Mouse (Mus musculus) kidney, embryonic 15.5 days (tissue): ENCODE results near the gene Sult6b2. TPM values are rescaled to one million over a fixed set of nuclear protein-coding genes. Genes with fewer than 3 reads are reported as not detected.

Experiments used
- ATAC-seq: fragments of 200-750 bp; cut with Nextera tagmentation; replicated peaks from 2 replicates; pipeline ENCODE4 v1.8.0; 2017; ENCODE audit warnings: moderate TSS enrichment; ENCODE audit not compliant: low FRiP score
- H3K27ac ChIP-seq: fragments of 300-500 bp; sonication (generic); 2 replicates; pipeline ENCODE4 v1.5.1; 2015; ENCODE audit warnings: mild to moderate bottlenecking, inconsistent platforms
- H3K27me3 ChIP-seq: fragments of 300-500 bp; sonication (generic); 2 replicates; pipeline ENCODE4 v1.6.1; 2015; ENCODE audit warnings: inconsistent platforms
- H3K36me3 ChIP-seq: fragments of 300-500 bp; sonication (generic); 2 replicates; pipeline ENCODE4 v1.6.1; 2015; ENCODE audit warnings: inconsistent platforms
- H3K4me1 ChIP-seq: fragments of 300-500 bp; sonication (generic); 2 replicates; pipeline ENCODE4 v1.6.1; 2015; ENCODE audit warnings: inconsistent platforms
- H3K4me2 ChIP-seq: fragments of 300-500 bp; sonication (generic); 2 replicates; pipeline ENCODE4 v1.6.1; 2015; ENCODE audit warnings: moderate library complexity, mild to moderate bottlenecking, inconsistent platforms
- H3K4me3 ChIP-seq: fragments of 300-500 bp; sonication (generic); replicated peaks from 2 replicates; pipeline ENCODE4 v1.5.1; 2015; ENCODE audit warnings: mild to moderate bottlenecking, inconsistent platforms
- H3K9ac ChIP-seq: fragments of 300-500 bp; sonication (generic); 2 replicates; pipeline ENCODE4 v1.6.1; 2015; ENCODE audit warnings: mild to moderate bottlenecking, inconsistent platforms
- H3K9me3 ChIP-seq: fragments of 300-500 bp; sonication (generic); replicated peaks from 2 replicates; pipeline ENCODE4 v1.6.1; 2016; ENCODE audit warnings: inconsistent platforms
- WGBS: fragments of 180-500 bp; shearing (Covaris S2); methylation state at CpG from one replicate; pipeline ENCODE4 v1.1.7; 2015; ENCODE audit warnings: mixed read lengths; 5-methylcytosine and 5-hydroxymethylcytosine counted together
- polyA plus RNA-seq: library from polyadenylated mRNA; unstranded; fragments of >200 nt; fragmentation: Nextera tagmentation; extraction: Ambion mirVana; gene quantifications from 2 replicates; pipeline ENCODE4 v1.2.1, GENCODE M21; 2015

Sult6b2 gene
- polyA plus RNA-seq, 1 experiment from 2014 or later = not detected

DNA sequence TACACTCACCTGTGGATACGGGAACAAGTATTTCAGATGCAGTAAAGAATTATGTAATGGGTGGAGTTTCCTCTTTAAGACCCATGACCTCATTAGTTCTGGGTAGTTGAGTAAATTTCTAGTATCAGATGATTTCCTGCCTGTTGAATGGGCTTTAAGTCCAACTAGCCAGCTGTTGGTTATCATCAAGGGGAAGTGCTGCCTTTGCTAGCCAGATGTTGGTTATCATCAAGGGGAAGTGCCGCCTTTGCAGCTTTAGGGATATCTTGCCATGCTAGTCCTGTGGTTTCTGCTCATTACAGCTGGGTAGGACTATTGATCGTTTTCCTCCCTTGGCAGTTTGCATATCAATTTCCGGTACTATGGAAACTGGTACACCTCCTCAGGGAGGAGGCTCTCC, 2.0 kb upstream of the Sult6b2 start:
- Histone ChIP-seq H3K9ac (no peak overlapping the region), H3K27ac (no peak overlapping the region), H3K9me3 (no peaks in the 10 kb centered on the region), H3K4me2 (no peak overlapping the region), H3K4me1 (peaks cover 14% of the 10 kb centered on the region), H3K36me3 (no peaks in the 10 kb centered on the region), H3K4me3 (no peak overlapping the region), H3K27me3 (no peaks in the 10 kb centered on the region)
- 66% methylated on average over 4 of the region's 4 CpGs for WGBS
- no peak for ATAC-seq

DNA sequence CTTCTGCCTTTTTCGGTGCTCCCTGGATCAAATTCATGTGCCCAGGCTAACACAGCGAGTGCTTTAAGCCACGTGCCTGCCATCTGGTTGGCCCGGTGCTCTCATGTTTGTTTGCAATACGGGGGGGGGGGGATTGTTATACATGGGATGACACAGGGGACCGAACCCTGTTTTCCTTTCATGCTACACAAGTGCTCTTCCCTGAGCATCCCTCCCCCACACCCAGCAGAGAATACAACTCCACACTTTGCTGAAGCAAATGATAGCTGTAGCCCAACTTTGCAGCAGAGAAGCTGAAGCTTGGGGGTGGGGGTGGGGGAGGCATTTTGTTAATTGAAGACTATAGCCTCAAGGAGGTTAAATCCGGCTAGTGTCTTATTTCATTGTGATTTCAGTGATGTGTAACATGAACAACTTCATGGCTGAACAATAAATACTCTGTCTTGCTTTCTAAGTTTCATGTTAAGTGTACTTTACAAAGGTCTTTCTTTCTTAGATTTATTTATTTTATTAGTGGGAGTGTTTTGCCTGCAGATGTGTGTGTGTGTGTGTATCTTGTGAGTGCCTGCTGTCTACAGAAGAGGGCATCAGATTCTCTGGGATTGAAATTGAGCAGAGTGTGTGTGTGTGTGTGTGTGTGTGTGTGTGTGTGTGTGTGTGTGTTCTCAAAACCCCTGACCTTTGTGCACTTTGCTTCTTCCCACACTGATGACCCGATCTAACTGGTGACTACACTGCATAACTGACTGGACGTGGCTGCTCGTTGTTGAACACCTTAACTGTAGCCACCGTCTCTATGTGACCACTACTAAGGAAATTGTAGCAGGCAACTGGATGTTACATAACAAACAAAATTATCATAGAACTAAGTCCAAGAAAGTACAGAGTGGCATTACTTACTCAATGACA, 1.4 kb downstream of the Sult6b2 start:
- WGBS = 22% methylated on average over 11 of the region's 11 CpGs
- no peak overlapping the region for H3K9ac ChIP-seq
- no peaks in the 10 kb centered on the region for H3K27me3 ChIP-seq
- ATAC-seq = peak; percentile 86
- no peak overlapping the region for H3K4me2 ChIP-seq
- H3K4me3 ChIP-seq = no peak overlapping the region
- no peaks in the 10 kb centered on the region for H3K9me3 ChIP-seq
- H3K4me1 ChIP-seq = peaks cover 14% of the 10 kb centered on the region
- no peaks in the 10 kb centered on the region for H3K36me3 ChIP-seq
- H3K27ac ChIP-seq = peak overlapping the region; percentile 58; the same call in 1 of the 2 replicates

DNA sequence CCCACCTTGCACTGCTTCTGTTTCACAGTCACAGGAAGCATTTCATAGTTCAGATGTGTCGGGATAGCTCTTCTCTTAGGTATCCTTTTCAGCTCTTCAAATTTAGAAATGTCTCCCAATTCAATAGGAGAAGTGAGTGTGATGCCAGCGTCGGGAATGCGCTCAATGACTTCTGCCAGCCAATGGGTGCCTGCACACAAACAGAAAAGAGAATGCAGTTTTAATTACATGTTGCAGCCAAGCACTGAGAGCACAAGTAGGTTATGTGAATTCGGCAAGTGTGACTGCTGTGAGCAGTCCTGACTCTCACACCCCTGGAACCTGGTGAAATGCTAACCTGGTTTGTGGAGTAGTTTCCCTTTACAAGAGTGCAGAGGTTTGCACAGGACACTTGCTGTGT, 2.6 kb downstream of the Sult6b2 start:
- Histone ChIP-seq H3K9ac (no peak overlapping the region), H3K9me3 (no peaks in the 10 kb centered on the region), H3K27me3 (no peaks in the 10 kb centered on the region), H3K4me2 (no peak overlapping the region), H3K4me3 (no peak overlapping the region), H3K36me3 (no peaks in the 10 kb centered on the region), H3K4me1 (peaks cover 14% of the 10 kb centered on the region), H3K27ac (peak overlapping the region; percentile 58)
- 73% methylated on average over 5 of the region's 5 CpGs for WGBS
- no peak for ATAC-seq

DNA sequence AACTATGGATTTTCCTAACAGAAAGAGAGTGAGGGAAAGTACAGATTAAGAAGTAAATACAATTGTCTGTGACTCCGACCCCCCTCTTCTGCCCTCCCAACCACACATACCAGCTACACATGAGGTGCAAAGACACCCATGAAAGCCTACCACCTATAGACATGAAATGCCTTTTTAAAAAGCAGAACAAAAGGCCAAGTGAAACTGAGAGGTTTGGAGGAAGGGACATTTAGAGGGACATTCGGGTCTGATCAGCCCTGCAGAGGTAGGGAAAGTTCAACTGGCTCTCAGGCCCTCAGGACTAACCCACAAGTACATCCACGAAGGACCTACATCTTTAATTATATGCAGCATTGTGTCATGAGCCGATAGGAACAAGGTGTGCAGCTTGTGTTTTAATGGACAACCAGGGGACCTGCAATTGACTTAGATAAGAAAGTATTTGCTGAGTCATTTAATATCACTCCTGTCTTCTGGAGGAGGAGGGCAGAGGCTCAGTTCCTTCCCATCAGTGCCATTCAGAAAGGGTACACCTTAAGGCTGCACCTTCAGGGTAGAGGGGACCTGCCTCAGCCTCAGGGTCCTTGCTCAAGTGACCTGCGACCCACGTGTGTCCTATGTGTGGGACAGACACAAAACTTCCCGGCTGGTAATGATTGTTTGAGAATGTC, 4.5 kb downstream of the Sult6b2 start:
- no peaks in the 10 kb centered on the region for H3K36me3 ChIP-seq
- H3K4me3 ChIP-seq = no peak overlapping the region
- WGBS = 73% methylated on average over 7 of the region's 7 CpGs
- no peak for ATAC-seq
- H3K9ac ChIP-seq = no peak overlapping the region
- H3K9me3 ChIP-seq = no peaks in the 10 kb centered on the region
- H3K4me2 ChIP-seq = no peak overlapping the region
- no peak overlapping the region for H3K27ac ChIP-seq
- peaks cover 14% of the 10 kb centered on the region for H3K4me1 ChIP-seq
- H3K27me3 ChIP-seq = 0 out of 2 replicates have a peak, but pooled peaks cover 3% of the 10 kb centered on the region

DNA sequence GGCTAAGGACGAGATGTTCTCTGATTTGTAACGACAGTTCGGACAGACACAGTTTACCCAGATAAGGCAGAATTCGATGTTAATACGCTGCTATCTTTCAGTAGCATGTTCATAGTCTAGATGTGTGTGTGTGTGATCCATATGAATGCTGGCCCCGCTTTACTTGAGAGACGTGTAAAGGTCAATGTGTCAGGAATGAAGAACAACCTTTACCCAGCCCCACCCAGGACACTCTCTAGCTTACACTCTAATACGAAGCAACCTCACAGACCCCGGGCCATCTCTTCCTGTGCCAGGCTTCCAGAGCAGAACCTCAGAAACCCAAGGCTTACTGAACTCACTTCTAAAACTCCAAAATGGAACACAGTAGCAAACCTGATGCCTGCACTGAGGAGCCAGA, 5.5 kb downstream of the Sult6b2 start:
- H3K9me3 ChIP-seq = no peaks in the 10 kb centered on the region
- 84% methylated on average over 9 of the region's 9 CpGs for WGBS
- ATAC-seq = no peak
- H3K4me3 ChIP-seq = no peak overlapping the region
- no peak overlapping the region for H3K27ac ChIP-seq
- peaks cover 14% of the 10 kb centered on the region for H3K4me1 ChIP-seq
- no peaks in the 10 kb centered on the region for H3K36me3 ChIP-seq
- 0 out of 2 replicates have a peak, but pooled peaks cover 3% of the 10 kb centered on the region for H3K27me3 ChIP-seq
- H3K4me2 ChIP-seq = no peak overlapping the region
- no peak overlapping the region for H3K9ac ChIP-seq

DNA sequence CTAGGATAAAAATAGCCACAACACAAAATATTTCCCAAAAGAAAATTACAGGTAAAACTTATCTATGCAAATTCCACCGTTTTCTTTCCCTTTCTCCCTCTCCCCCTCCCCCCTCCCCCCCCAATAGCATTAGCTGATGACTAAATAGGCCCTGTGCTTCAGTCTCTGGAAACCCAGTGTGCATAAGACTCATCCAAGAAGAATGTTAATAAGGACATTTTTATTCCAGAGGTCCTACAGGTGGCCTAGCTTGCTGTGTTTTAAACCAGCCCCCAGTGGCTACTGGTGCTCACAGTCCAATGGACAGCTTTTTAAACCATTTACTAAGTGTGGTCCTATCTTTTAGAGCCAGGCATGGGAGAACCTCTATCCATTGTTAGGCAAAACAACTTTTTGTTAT, 6.3 kb downstream of the Sult6b2 start:
- 81% methylated on average over 1 of the region's 1 CpGs for WGBS
- ATAC-seq = no peak
- H3K36me3 ChIP-seq = no peaks in the 10 kb centered on the region
- H3K27ac ChIP-seq = no peak overlapping the region
- H3K9me3 ChIP-seq = no peaks in the 10 kb centered on the region
- no peak overlapping the region for H3K4me3 ChIP-seq
- peaks cover 14% of the 10 kb centered on the region for H3K4me1 ChIP-seq
- H3K27me3 ChIP-seq = 0 out of 2 replicates have a peak, but pooled peaks cover 5% of the 10 kb centered on the region
- H3K4me2 ChIP-seq = no peak overlapping the region
- H3K9ac ChIP-seq = no peak overlapping the region

DNA sequence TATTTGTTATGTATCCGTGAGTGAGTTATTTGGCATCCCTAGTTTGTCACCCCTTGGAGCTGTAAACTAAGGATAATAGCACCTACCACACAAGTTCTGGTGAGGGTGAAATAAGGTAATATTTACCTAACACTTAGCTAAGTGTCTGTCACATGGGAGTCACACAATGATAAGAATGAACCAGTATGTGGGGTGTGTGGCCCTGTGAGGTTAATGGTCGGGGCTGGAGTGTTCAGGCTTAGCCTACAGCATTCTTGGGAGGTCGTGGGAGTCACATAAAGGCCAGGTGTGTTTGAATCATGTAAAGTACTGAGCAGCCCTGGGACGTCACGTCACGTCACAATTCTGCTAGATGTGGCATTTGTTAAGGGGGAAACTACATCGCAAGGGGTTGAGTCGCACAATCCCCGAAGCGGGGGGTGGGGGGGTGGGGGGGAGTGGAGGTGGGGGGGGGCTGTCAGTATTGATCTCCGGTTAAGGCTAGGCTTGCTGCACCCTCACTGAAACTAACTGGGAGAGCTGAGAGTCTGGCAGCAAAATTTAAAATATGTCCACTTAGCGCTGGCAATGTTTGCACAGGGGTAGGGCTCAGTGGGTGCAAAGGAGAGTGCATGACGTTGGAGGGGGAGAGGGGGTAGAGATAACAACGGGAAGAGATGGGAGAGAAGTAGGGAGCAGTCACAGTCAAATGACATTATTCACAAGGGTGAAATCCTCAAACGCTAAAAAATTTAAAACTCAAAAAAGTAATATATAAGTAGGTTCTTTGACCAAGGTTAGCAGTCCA, 8.5 kb downstream of the Sult6b2 start:
- H3K9ac ChIP-seq = no peak overlapping the region
- no peak overlapping the region for H3K27ac ChIP-seq
- H3K36me3 ChIP-seq = no peaks in the 10 kb centered on the region
- 0 out of 2 replicates have a peak, but pooled peaks cover 5% of the 10 kb centered on the region for H3K4me1 ChIP-seq
- H3K27me3 ChIP-seq = 0 out of 2 replicates have a peak, but pooled peaks cover 5% of the 10 kb centered on the region
- no peaks in the 10 kb centered on the region for H3K9me3 ChIP-seq
- WGBS = 70% methylated on average over 15 of the region's 15 CpGs
- no peak overlapping the region for H3K4me2 ChIP-seq
- H3K4me3 ChIP-seq = no peak overlapping the region
- ATAC-seq = no peak

DNA sequence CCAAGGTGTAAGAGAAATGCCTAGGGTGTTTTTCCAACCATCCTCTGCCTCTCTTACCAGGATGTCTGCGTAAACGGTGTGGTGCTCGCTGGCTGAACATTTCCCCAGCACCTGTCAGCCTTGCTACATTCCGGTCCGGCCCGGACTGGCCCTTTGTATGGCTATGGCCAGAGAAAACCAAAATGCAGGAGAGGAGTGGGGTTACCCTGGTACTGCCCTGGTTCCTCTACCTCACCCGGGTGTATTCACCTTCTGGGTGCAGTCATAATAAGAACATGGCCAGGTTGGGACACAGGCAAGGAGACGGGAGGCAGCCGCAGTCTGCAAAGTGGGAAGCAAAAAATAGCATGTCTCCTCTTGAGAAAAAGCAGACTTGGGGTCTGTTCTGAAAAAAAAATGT, 9.2 kb downstream of the Sult6b2 start:
- no peak overlapping the region for H3K27ac ChIP-seq
- no peaks in the 10 kb centered on the region for H3K36me3 ChIP-seq
- H3K9me3 ChIP-seq = no peaks in the 10 kb centered on the region
- H3K4me1 ChIP-seq = 0 out of 2 replicates have a peak, but pooled peaks cover 5% of the 10 kb centered on the region
- H3K9ac ChIP-seq = no peak overlapping the region
- WGBS = 90% methylated on average over 9 of the region's 9 CpGs
- H3K27me3 ChIP-seq = 0 out of 2 replicates have a peak, but pooled peaks cover 5% of the 10 kb centered on the region
- no peak overlapping the region for H3K4me3 ChIP-seq
- ATAC-seq = no peak
- no peak overlapping the region for H3K4me2 ChIP-seq

DNA sequence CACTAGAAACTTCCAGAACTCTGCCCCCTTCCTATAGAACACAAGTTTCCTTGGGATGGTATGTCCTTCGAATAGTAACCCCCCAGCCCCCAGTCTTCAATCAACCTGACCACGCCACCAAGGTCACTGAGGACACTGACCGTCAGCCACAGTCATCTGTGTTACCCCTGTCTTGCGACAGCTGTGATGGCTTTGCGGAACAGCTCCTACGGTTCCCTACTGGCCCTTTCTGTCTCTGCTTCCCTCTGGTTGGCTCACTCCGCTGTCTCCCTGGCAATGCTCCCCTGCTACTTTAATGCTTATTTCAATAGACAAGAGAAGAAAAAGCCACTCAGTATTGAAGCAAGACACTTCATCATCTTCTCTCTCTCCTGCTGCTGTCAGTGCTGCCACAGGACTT, 10.8 kb downstream of the Sult6b2 start:
- 41% methylated on average over 7 of the region's 7 CpGs for WGBS
- no peak overlapping the region for H3K4me3 ChIP-seq
- no peak overlapping the region for H3K9ac ChIP-seq
- H3K4me2 ChIP-seq = no peak overlapping the region
- 0 out of 2 replicates have a peak, but pooled peaks cover 5% of the 10 kb centered on the region for H3K27me3 ChIP-seq
- no peak for ATAC-seq
- H3K36me3 ChIP-seq = no peaks in the 10 kb centered on the region
- no peak overlapping the region for H3K27ac ChIP-seq
- H3K4me1 ChIP-seq = 0 out of 2 replicates have a peak, but pooled peaks cover 5% of the 10 kb centered on the region
- no peaks in the 10 kb centered on the region for H3K9me3 ChIP-seq

DNA sequence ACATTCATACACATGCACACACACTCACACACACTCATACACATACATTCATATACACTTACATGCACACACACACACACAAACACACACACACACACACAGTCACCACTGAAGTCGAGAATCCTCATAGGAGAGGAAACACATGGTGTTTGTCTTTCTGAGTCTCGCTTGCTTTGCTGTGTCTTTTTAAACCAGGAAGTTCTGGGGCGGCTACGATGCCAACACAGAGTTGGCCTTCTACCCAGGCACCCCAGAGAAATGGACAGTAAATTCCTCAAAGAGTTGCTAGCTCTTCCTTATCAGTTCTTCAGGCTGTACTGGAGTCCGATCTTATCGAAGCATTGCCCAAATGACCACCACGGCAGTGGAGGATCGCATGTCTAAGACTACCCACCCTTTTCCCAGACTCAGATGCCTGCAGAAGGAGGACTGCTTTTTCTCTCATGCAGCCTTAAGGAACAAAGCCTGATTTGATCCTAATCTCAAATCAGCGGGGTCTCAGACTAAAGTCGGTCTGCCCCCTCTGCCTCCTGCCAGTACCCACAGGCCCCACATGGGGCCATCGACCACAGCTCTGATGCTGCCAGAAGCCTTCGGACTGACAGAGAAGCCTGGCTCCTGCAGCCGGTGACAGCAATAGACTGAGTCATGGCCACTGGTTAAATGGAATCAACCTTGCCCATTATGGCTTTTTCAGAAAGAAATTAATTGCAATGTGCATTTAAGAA, 11.9 kb downstream of the Sult6b2 start:
- no peak overlapping the region for H3K4me2 ChIP-seq
- no peaks in the 10 kb centered on the region for H3K9me3 ChIP-seq
- H3K9ac ChIP-seq = no peak overlapping the region
- 0 out of 2 replicates have a peak, but pooled peaks cover 5% of the 10 kb centered on the region for H3K4me1 ChIP-seq
- H3K36me3 ChIP-seq = no peaks in the 10 kb centered on the region
- ATAC-seq = no peak
- H3K27ac ChIP-seq = no peak overlapping the region
- 0 out of 2 replicates have a peak, but pooled peaks cover 5% of the 10 kb centered on the region for H3K27me3 ChIP-seq
- no peak overlapping the region for H3K4me3 ChIP-seq
- WGBS = 53% methylated on average over 13 of the region's 13 CpGs

DNA sequence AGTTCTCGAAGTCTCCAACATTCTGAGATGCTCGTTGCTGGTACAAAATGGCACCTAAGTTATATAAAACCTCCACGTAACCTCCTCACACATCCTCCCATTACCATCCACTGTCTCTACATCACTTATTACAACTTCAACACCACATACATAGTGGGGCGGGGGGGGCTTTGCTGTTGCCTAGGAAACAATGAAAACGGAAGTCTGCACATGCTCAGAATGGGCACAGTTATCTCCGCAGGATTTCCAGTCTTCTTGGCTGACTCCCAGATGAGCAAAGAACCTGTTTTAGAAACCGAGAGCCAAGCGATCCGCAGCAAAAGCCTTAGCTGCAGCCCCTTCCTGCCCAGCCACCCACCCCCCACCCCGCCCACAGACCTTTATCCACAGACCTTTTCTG, 14.6 kb downstream of the Sult6b2 start:
- H3K36me3 ChIP-seq = no peaks in the 10 kb centered on the region
- H3K9ac ChIP-seq = no peak overlapping the region
- H3K27me3 ChIP-seq = 0 out of 2 replicates have a peak, but pooled peaks cover 3% of the 10 kb centered on the region
- H3K4me2 ChIP-seq = no peak overlapping the region
- H3K27ac ChIP-seq = no peak overlapping the region
- 93% methylated on average over 10 of the region's 10 CpGs for WGBS
- no peak overlapping the region for H3K4me3 ChIP-seq
- H3K9me3 ChIP-seq = no peaks in the 10 kb centered on the region
- 0 out of 2 replicates have a peak, but pooled peaks cover 5% of the 10 kb centered on the region for H3K4me1 ChIP-seq
- ATAC-seq = no peak
